Mouse (Mus musculus): ENCODE measurements around the gene Plg. TPM values are rescaled to one million over a fixed set of nuclear protein-coding genes. Genes with fewer than 3 reads are reported as not detected.

The Plg gene
- not detected in 2 replicates for polyA plus RNA-seq (2014; fragmentation: Nextera tagmentation; extraction: Ambion mirVana)

DNA sequence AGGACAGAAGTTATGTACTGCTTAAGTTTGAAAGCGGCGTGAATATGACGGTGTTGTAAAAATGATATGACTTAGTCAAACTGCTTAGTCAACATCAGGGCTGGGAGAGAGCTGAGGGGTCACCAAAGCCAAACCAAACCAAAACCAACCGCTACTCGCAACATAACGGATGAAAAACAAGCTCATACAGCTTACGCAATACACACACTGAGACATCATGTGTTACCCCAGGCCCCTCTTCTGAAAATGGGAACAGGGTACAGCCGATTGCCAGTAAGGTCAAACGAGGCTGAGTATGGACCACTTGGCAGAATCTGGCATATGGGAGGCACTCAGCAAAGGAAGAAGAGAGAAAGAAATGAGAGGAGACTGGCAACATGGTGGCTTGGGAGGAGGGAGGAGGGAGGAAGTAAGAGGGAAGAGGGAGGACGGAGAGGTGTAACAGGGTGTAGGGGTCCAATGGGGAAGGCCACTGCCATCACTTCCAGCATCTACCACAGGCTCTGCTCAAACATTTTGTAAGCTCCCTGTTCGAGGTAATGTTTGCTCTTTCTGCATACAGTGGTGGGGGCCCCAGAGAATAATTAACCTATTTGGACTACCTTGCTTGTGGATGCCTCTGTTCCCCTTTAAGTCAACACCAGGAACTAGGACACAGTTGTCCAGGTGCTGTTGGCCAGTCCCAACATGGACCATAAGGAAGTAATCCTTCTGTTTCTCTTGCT, at the start of gene Plg:
Plg (plus strand) TSS at position 628 of the 725 bp plus-strand sequence.
- Histone ChIP-seq H3K9me3 (ENCODE audit: control insufficient read depth, low read length) (no peaks in the 10 kb centered on the region), H3K36me3 (ENCODE audit: control insufficient read depth, insufficient read depth, low read length) (no peaks in the 10 kb centered on the region), H3K27me3 (ENCODE audit: control insufficient read depth, insufficient read depth, low read length) (no peaks in the 10 kb centered on the region), H3K4me2 (replicated peaks; ENCODE audit: low read depth, low read length) (no peak within 1 kb of the TSS), H3K4me3 (ENCODE audit: low read length) (no peak within 1 kb of the TSS), H3K27ac (ENCODE audit: low read depth, low read length) (no peak within 1 kb of the TSS), H3K4me1 (ENCODE audit: control insufficient read depth, insufficient read depth, low read length) (no peaks in the 10 kb centered on the region), H3K9ac (ENCODE audit: low read depth, low read length) (no peak within 1 kb of the TSS)
- no peak for ATAC-seq (ENCODE audit: low FRiP score, low TSS enrichment)
- 89% methylated on average over 11 of the region's 11 CpGs for WGBS

GRCm38 (mm10) chr17:12335115-12335514, 43.3 kb upstream of the Plg start:
- Histone ChIP-seq H3K4me3 (ENCODE audit: low read length) (no peak overlapping the region), H3K4me2 (replicated peaks; ENCODE audit: low read depth, low read length) (no peak overlapping the region)

GRCm38 (mm10) chr17:12336073-12336868, 42.1 kb upstream of the Plg start:
- ATAC-seq (ENCODE audit: low FRiP score, low TSS enrichment) = no peak

More at GRCm38 (mm10) chr17:12335115-12335514, 43.3 kb upstream of the Plg start:
- Histone ChIP-seq H3K36me3 (ENCODE audit: control insufficient read depth, insufficient read depth, low read length) (no peaks in the 10 kb centered on the region), H3K9ac (ENCODE audit: low read depth, low read length) (no peak overlapping the region), H3K4me1 (ENCODE audit: control insufficient read depth, insufficient read depth, low read length) (no peaks in the 10 kb centered on the region), H3K27me3 (ENCODE audit: control insufficient read depth, insufficient read depth, low read length) (no peaks in the 10 kb centered on the region), H3K9me3 (ENCODE audit: control insufficient read depth, low read length) (no peaks in the 10 kb centered on the region), H3K27ac (ENCODE audit: low read depth, low read length) (no peak overlapping the region)
- ATAC-seq (ENCODE audit: low FRiP score, low TSS enrichment) = no peak
- 75% methylated on average over 6 of the region's 6 CpGs for WGBS

DNA sequence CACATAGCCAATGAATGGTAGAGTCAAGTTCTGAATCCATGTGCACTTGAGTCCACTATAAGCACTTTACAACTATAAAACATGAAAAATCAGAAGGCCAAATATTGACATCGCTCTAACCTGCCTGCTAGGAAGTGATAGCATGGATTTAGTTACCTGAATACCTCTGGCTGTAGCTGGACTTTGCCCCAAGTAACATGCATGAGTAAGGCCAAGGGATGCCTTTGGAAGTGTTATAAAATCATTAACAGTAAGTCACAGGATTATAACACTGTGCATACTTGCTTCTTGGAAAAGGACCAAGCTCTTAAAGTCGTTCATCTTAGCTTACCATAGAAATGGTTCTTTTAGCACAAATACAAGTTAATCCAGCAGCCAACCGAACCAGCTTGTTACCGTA, 41.3 kb upstream of the Plg start:
- Histone ChIP-seq H3K4me1 (ENCODE audit: control insufficient read depth, insufficient read depth, low read length) (no peaks in the 10 kb centered on the region), H3K36me3 (ENCODE audit: control insufficient read depth, insufficient read depth, low read length) (no peaks in the 10 kb centered on the region), H3K4me2 (replicated peaks; ENCODE audit: low read depth, low read length) (no peak overlapping the region), H3K27ac (ENCODE audit: low read depth, low read length) (no peak overlapping the region), H3K9me3 (ENCODE audit: control insufficient read depth, low read length) (no peaks in the 10 kb centered on the region), H3K27me3 (ENCODE audit: control insufficient read depth, insufficient read depth, low read length) (no peaks in the 10 kb centered on the region), H3K4me3 (ENCODE audit: low read length) (no peak overlapping the region), H3K9ac (ENCODE audit: low read depth, low read length) (no peak overlapping the region)
- WGBS = 76% methylated on average over 4 of the region's 4 CpGs
- ATAC-seq (ENCODE audit: low FRiP score, low TSS enrichment) = no peak

More at GRCm38 (mm10) chr17:12336073-12336868, 42.1 kb upstream of the Plg start:
- H3K4me3 ChIP-seq (ENCODE audit: low read length) = no peak overlapping the region
- no peak overlapping the region for H3K27ac ChIP-seq (ENCODE audit: low read depth, low read length)
- no peaks in the 10 kb centered on the region for H3K9me3 ChIP-seq (ENCODE audit: control insufficient read depth, low read length)
- H3K4me1 ChIP-seq (ENCODE audit: control insufficient read depth, insufficient read depth, low read length) = no peaks in the 10 kb centered on the region
- WGBS = 73% methylated on average over 19 of the region's 19 CpGs
- no peaks in the 10 kb centered on the region for H3K36me3 ChIP-seq (ENCODE audit: control insufficient read depth, insufficient read depth, low read length)
- no peak overlapping the region for H3K9ac ChIP-seq (ENCODE audit: low read depth, low read length)
- H3K4me2 ChIP-seq (replicated peaks; ENCODE audit: low read depth, low read length) = no peak overlapping the region
- no peaks in the 10 kb centered on the region for H3K27me3 ChIP-seq (ENCODE audit: control insufficient read depth, insufficient read depth, low read length)

- Histone ChIP-seq H3K27me3 (ENCODE audit: control insufficient read depth, insufficient read depth, low read length) (no peaks in the 10 kb centered on the region), H3K9ac (ENCODE audit: low read depth, low read length) (no peak overlapping the region), H3K4me1 (ENCODE audit: control insufficient read depth, insufficient read depth, low read length) (no peaks in the 10 kb centered on the region), H3K4me2 (replicated peaks; ENCODE audit: low read depth, low read length) (no peak overlapping the region), H3K27ac (ENCODE audit: low read depth, low read length) (no peak overlapping the region), H3K36me3 (ENCODE audit: control insufficient read depth, insufficient read depth, low read length) (no peaks in the 10 kb centered on the region), H3K4me3 (ENCODE audit: low read length) (no peak overlapping the region), H3K9me3 (ENCODE audit: control insufficient read depth, low read length) (no peaks in the 10 kb centered on the region)
- ATAC-seq (ENCODE audit: low FRiP score, low TSS enrichment) = no peak
- 79% methylated on average over 9 of the region's 9 CpGs for WGBS
These were observed 34.6 kb upstream of the Plg start for GRCm38 (mm10) chr17:12343702-12344376.

GRCm38 (mm10) chr17:12347462-12347861, 30.9 kb upstream of the Plg start:
- no peak overlapping the region for H3K4me3 ChIP-seq (ENCODE audit: low read length)
- no peak overlapping the region for H3K27ac ChIP-seq (ENCODE audit: low read depth, low read length)
- no peak overlapping the region for H3K9ac ChIP-seq (ENCODE audit: low read depth, low read length)
- 84% methylated on average over 1 of the region's 1 CpGs for WGBS
- no peak overlapping the region for H3K4me2 ChIP-seq (replicated peaks; ENCODE audit: low read depth, low read length)
- no peaks in the 10 kb centered on the region for H3K4me1 ChIP-seq (ENCODE audit: control insufficient read depth, insufficient read depth, low read length)
- no peak for ATAC-seq (ENCODE audit: low FRiP score, low TSS enrichment)
- H3K9me3 ChIP-seq (ENCODE audit: control insufficient read depth, low read length) = no peaks in the 10 kb centered on the region
- no peaks in the 10 kb centered on the region for H3K27me3 ChIP-seq (ENCODE audit: control insufficient read depth, insufficient read depth, low read length)
- H3K36me3 ChIP-seq (ENCODE audit: control insufficient read depth, insufficient read depth, low read length) = no peaks in the 10 kb centered on the region

DNA sequence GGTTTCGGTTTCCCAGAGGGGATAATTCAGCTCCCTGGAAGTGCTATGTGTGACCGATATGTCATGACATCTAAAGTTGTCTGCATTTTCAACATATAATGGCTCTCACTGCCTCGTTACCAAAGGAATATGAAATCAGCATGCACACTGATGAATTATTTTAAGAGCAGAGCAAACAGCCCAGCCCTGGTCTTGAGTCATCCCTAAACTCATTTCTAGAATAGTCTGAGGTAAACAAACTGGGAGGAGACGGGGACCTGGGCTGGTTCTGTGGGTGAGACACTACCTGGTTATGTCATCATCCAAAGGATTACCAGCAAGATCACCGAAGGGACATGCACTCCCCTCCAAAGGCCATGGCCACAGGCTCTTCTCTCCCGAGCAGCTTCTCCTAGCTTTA, 26.8 kb upstream of the Plg start:
- Histone ChIP-seq H3K9ac (ENCODE audit: low read depth, low read length) (no peak overlapping the region), H3K27me3 (ENCODE audit: control insufficient read depth, insufficient read depth, low read length) (no peaks in the 10 kb centered on the region), H3K27ac (ENCODE audit: low read depth, low read length) (no peak overlapping the region), H3K4me1 (ENCODE audit: control insufficient read depth, insufficient read depth, low read length) (no peaks in the 10 kb centered on the region), H3K4me2 (replicated peaks; ENCODE audit: low read depth, low read length) (no peak overlapping the region), H3K36me3 (ENCODE audit: control insufficient read depth, insufficient read depth, low read length) (no peaks in the 10 kb centered on the region), H3K4me3 (ENCODE audit: low read length) (no peak overlapping the region), H3K9me3 (ENCODE audit: control insufficient read depth, low read length) (no peaks in the 10 kb centered on the region)
- no peak for ATAC-seq (ENCODE audit: low FRiP score, low TSS enrichment)
- WGBS = 89% methylated on average over 6 of the region's 6 CpGs

- H3K9me3 ChIP-seq (ENCODE audit: control insufficient read depth, low read length) = no peaks in the 10 kb centered on the region
- no peaks in the 10 kb centered on the region for H3K4me1 ChIP-seq (ENCODE audit: control insufficient read depth, insufficient read depth, low read length)
- no peaks in the 10 kb centered on the region for H3K36me3 ChIP-seq (ENCODE audit: control insufficient read depth, insufficient read depth, low read length)
- H3K27me3 ChIP-seq (ENCODE audit: control insufficient read depth, insufficient read depth, low read length) = no peaks in the 10 kb centered on the region
- H3K4me2 ChIP-seq (replicated peaks; ENCODE audit: low read depth, low read length) = no peak overlapping the region
- ATAC-seq (ENCODE audit: low FRiP score, low TSS enrichment) = no peak
- WGBS = 39% methylated on average over 1 of the region's 1 CpGs
- H3K9ac ChIP-seq (ENCODE audit: low read depth, low read length) = no peak overlapping the region
- no peak overlapping the region for H3K27ac ChIP-seq (ENCODE audit: low read depth, low read length)
- no peak overlapping the region for H3K4me3 ChIP-seq (ENCODE audit: low read length)
These were observed 25.6 kb upstream of the Plg start for GRCm38 (mm10) chr17:12352781-12353180.

DNA sequence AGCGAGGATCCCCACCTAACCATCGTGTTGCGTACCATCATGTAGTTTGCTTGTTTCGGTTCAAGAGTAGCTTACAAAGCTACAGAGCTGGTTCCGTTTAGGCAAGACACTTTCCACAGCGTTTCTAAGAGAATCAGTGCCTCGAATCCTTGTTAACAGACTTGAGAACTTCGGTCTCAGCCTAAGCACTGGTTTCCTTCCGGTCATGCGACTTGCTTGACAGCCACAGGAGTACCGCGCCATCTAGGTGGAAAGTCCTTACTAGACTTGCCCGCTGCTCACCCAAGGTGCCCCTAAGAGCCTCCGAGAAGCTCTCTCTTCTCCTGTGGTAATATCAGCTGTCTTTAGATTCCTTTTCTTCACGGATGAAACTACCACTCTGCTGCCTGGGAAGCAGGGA, 18.5 kb upstream of the Plg start:
- Histone ChIP-seq H3K4me1 (ENCODE audit: control insufficient read depth, insufficient read depth, low read length) (no peaks in the 10 kb centered on the region), H3K27ac (ENCODE audit: low read depth, low read length) (no peak overlapping the region), H3K9ac (ENCODE audit: low read depth, low read length) (no peak overlapping the region), H3K36me3 (ENCODE audit: control insufficient read depth, insufficient read depth, low read length) (no peaks in the 10 kb centered on the region), H3K9me3 (ENCODE audit: control insufficient read depth, low read length) (no peaks in the 10 kb centered on the region), H3K4me2 (replicated peaks; ENCODE audit: low read depth, low read length) (no peak overlapping the region), H3K27me3 (ENCODE audit: control insufficient read depth, insufficient read depth, low read length) (no peaks in the 10 kb centered on the region), H3K4me3 (ENCODE audit: low read length) (no peak overlapping the region)
- no peak for ATAC-seq (ENCODE audit: low FRiP score, low TSS enrichment)
- 88% methylated on average over 15 of the region's 15 CpGs for WGBS

Measured in kidney, embryonic 14.5 days (tissue).